Mouse (Mus musculus) yolk sac, embryonic 10.5 days (tissue): ENCODE measurements around the gene Slc35f3.

ENCODE experiments used
- DNase-seq: peaks from one replicate; pipeline ENCODE4 v3.0.0-alpha.2; 2017; ENCODE audit warnings: low spot score

Slc35f3 gene

GRCm38 (mm10) chr8:126298296-126299093 is at the start of gene Slc35f3:
Gene Slc35f3, plus strand, starts transcription at chr8:126298558.
- peak; percentile 12 for DNase-seq

GRCm38 (mm10) chr8:126250486-126250885 is 47.9 kb upstream of the Slc35f3 start:
- DNase-seq: no peak

GRCm38 (mm10) chr8:126256585-126257391 is 41.6 kb upstream of the Slc35f3 start:
- no peak for DNase-seq

GRCm38 (mm10) chr8:126257392-126257681 is 41.0 kb upstream of the Slc35f3 start:
- no peak for DNase-seq

GRCm38 (mm10) chr8:126258175-126258781 is 40.1 kb upstream of the Slc35f3 start:
- peak; percentile 19 for DNase-seq

- no peak for DNase-seq
Observed at GRCm38 (mm10) chr8:126265186-126265585, 33.2 kb upstream of the Slc35f3 start.

- no peak for DNase-seq
Observed at GRCm38 (mm10) chr8:126267118-126267517, 31.2 kb upstream of the Slc35f3 start.

- DNase-seq: no peak
Observed at GRCm38 (mm10) chr8:126269733-126270132, 28.6 kb upstream of the Slc35f3 start.

GRCm38 (mm10) chr8:126272445-126272844 is 25.9 kb upstream of the Slc35f3 start:
- no peak for DNase-seq

- DNase-seq: no peak
Observed at GRCm38 (mm10) chr8:126273066-126273465, 25.3 kb upstream of the Slc35f3 start.

- DNase-seq: no peak
Observed at GRCm38 (mm10) chr8:126274866-126275360, 23.4 kb upstream of the Slc35f3 start.

- no peak for DNase-seq
Observed at GRCm38 (mm10) chr8:126275886-126276285, 22.5 kb upstream of the Slc35f3 start.

- no peak for DNase-seq
Observed at GRCm38 (mm10) chr8:126291951-126292350, 6.4 kb upstream of the Slc35f3 start.

GRCm38 (mm10) chr8:126297284-126297845 is 993 bp upstream of the Slc35f3 start:
- peak; percentile 6 for DNase-seq

GRCm38 (mm10) chr8:126299333-126299732 is 975 bp downstream of the Slc35f3 start:
- DNase-seq: no peak

- no peak for DNase-seq
Observed at GRCm38 (mm10) chr8:126300350-126300749, 2.0 kb downstream of the Slc35f3 start.

GRCm38 (mm10) chr8:126301580-126301979 is 3.2 kb downstream of the Slc35f3 start:
- DNase-seq: no peak

- no peak for DNase-seq
Observed at GRCm38 (mm10) chr8:126307164-126307563, 8.8 kb downstream of the Slc35f3 start.

GRCm38 (mm10) chr8:126309015-126309414 is 10.7 kb downstream of the Slc35f3 start:
- DNase-seq: no peak

- DNase-seq: no peak
Observed at GRCm38 (mm10) chr8:126324931-126325330, 26.6 kb downstream of the Slc35f3 start.

GRCm38 (mm10) chr8:126326136-126326535 is 27.8 kb downstream of the Slc35f3 start:
- no peak for DNase-seq

GRCm38 (mm10) chr8:126326731-126327130 is 28.4 kb downstream of the Slc35f3 start:
- no peak for DNase-seq
